Mouse (Mus musculus) MEL (cell line): Measurements from ENCODE around the gene Tnfrsf26. TPM values are rescaled to one million over a fixed set of nuclear protein-coding genes. Genes with fewer than 3 reads are reported as not detected.

Experiments
- DNase-seq: peaks from one replicate; pipeline ENCODE4 v3.0.0; 2011; ENCODE audit warnings: low read depth, low spot score
- H3K27ac ChIP-seq: 2 replicates; pipeline ENCODE4 v1.5.1; 2012; ENCODE audit warnings: low read depth, mild to moderate bottlenecking, control low read depth, low read length, moderate library complexity; ENCODE audit not compliant: control insufficient read depth
- H3K27me3 ChIP-seq, 2 experiments: fragments of 150-350 bp in 1 of 2; sonication (generic) in 1 of 2; 2 replicates each; pipeline ENCODE4 v1.6.1; 2012; ENCODE audit warnings: low read length in 2 of 2, mild to moderate bottlenecking in 2 of 2, improper control_type of control experiment in 1 of 2, moderate library complexity in 1 of 2; ENCODE audit not compliant: insufficient read depth in 2 of 2, control insufficient read depth in 1 of 2
- H3K36me3 ChIP-seq, 2 experiments: 2 replicates each; pipeline ENCODE4 v1.6.1; 2012 to 2014; ENCODE audit warnings: low read length in 2 of 2, improper control_type of control experiment in 1 of 2, inconsistent platforms in 1 of 2, mild to moderate bottlenecking in 1 of 2; ENCODE audit not compliant: insufficient read depth in 2 of 2, control insufficient read depth in 1 of 2
- H3K4me1 ChIP-seq, 2 experiments: fragments of 150-350 bp in 1 of 2; sonication (generic) in 1 of 2; 2 replicates each; pipeline ENCODE4 v1.6.1; 2012; ENCODE audit warnings: low read length in 2 of 2, improper control_type of control experiment in 1 of 2, mild to moderate bottlenecking in 1 of 2; ENCODE audit not compliant: insufficient read depth in 2 of 2, control insufficient read depth in 1 of 2
- H3K4me3 ChIP-seq, 2 experiments: fragments of 150-350 bp in 1 of 2; sonication (generic) in 1 of 2; 2 replicates each; pipeline ENCODE4 v1.5.1; 2012; ENCODE audit warnings: low read depth in 2 of 2, low read length in 2 of 2, mild to moderate bottlenecking in 2 of 2, moderate library complexity in 2 of 2, control low read depth in 1 of 2, improper control_type of control experiment in 1 of 2; ENCODE audit not compliant: control insufficient read depth in 1 of 2, insufficient read depth in 1 of 2
- H3K79me2 ChIP-seq: 2 replicates; pipeline ENCODE4 v1.6.1; 2012; ENCODE audit warnings: mild to moderate bottlenecking, low read length, moderate library complexity; ENCODE audit not compliant: control insufficient read depth, poor library complexity, insufficient read depth
- H3K9ac ChIP-seq: 2 replicates; pipeline ENCODE4 v1.6.1; 2012; ENCODE audit warnings: low read depth, mild to moderate bottlenecking, control low read depth, low read length, moderate library complexity; ENCODE audit not compliant: control insufficient read depth, poor library complexity, severe bottlenecking
- H3K9me3 ChIP-seq: fragments of 150-350 bp; sonication (generic); replicated peaks from 2 replicates; pipeline ENCODE4 v1.6.1; 2012; ENCODE audit warnings: mild to moderate bottlenecking, low read length, improper control_type of control experiment, moderate library complexity; ENCODE audit not compliant: insufficient read depth
- BHLHE40 ChIP-seq: IDR thresholded peaks from 2 replicates; pipeline ENCODE4 v1.6.1; 2012; ENCODE audit warnings: low read depth, mild to moderate bottlenecking, inconsistent platforms, low read length, improper control_type of control experiment, borderline replicate concordance
- CTCF ChIP-seq, 3 experiments: IDR thresholded peaks in 2 of 3; conservative IDR thresholded peaks in 1 of 3; 2 replicates each; pipeline ENCODE4 v1.5.1; 2011 to 2012; ENCODE audit warnings: low read length in 3 of 3, low read depth in 2 of 3, mild to moderate bottlenecking in 2 of 3, improper control_type of control experiment in 1 of 3, inconsistent platforms in 1 of 3, mixed read lengths in 1 of 3, moderate library complexity in 1 of 3; ENCODE audit not compliant: control insufficient read depth in 1 of 3, insufficient read depth in 1 of 3, poor library complexity in 1 of 3, severe bottlenecking in 1 of 3
- ELF1 ChIP-seq: IDR thresholded peaks from 2 replicates; pipeline ENCODE4 v1.6.1; 2014; ENCODE audit warnings: low read depth, mild to moderate bottlenecking, inconsistent platforms, low read length, improper control_type of control experiment, moderate library complexity
- EP300 ChIP-seq, 2 experiments: IDR thresholded peaks; 2 replicates each; pipeline ENCODE4 v1.6.1; 2011; ENCODE audit warnings: improper control_type of control experiment in 2 of 2, low read length in 2 of 2, low read depth in 1 of 2, mild to moderate bottlenecking in 1 of 2
- GATA1 ChIP-seq: IDR thresholded peaks from 2 replicates; pipeline ENCODE4 v1.6.1; 2011; ENCODE audit warnings: low read depth, low read length, improper control_type of control experiment
- HCFC1 ChIP-seq: IDR thresholded peaks from 2 replicates; pipeline ENCODE4 v1.6.1; 2012; ENCODE audit warnings: low read depth, mild to moderate bottlenecking, inconsistent platforms, low read length, improper control_type of control experiment, moderate library complexity
- KAT2A ChIP-seq: conservative IDR thresholded peaks from 2 replicates; pipeline ENCODE4 v1.6.1; 2012; ENCODE audit warnings: low read depth, low read length, improper control_type of control experiment, inconsistent platforms
- MAFK ChIP-seq: IDR thresholded peaks from 2 replicates; pipeline ENCODE4 v1.6.1; 2011; ENCODE audit warnings: low read depth, mild to moderate bottlenecking, low read length, improper control_type of control experiment, borderline replicate concordance
- MEF2A ChIP-seq: IDR thresholded peaks from 2 replicates; pipeline ENCODE4 v1.6.1; 2014; ENCODE audit warnings: low read depth, mild to moderate bottlenecking, inconsistent platforms, low read length, improper control_type of control experiment; ENCODE audit not compliant: poor library complexity, insufficient replicate concordance, severe bottlenecking; ENCODE audit errors: extremely low read depth
- MXI1 ChIP-seq: IDR thresholded peaks from 2 replicates; pipeline ENCODE4 v1.6.1; 2011; ENCODE audit warnings: mild to moderate bottlenecking, low read depth, low read length, improper control_type of control experiment
- MYC ChIP-seq: IDR thresholded peaks from 2 replicates; pipeline ENCODE4 v1.6.1; 2011; ENCODE audit warnings: low read depth, mild to moderate bottlenecking, low read length, improper control_type of control experiment, moderate library complexity
- NRF1 ChIP-seq: IDR thresholded peaks from 2 replicates; pipeline ENCODE4 v1.6.1; 2014; ENCODE audit warnings: low read depth, mild to moderate bottlenecking, inconsistent platforms, low read length, improper control_type of control experiment, moderate library complexity; ENCODE audit not compliant: poor library complexity, insufficient read depth, severe bottlenecking
- POLR2AphosphoS2 ChIP-seq: IDR thresholded peaks from 2 replicates; pipeline ENCODE4 v1.6.1; 2011; ENCODE audit warnings: low read length, improper control_type of control experiment
- RAD21 ChIP-seq: IDR thresholded peaks from 2 replicates; pipeline ENCODE4 v1.6.1; 2011; ENCODE audit warnings: mild to moderate bottlenecking, low read depth, low read length, improper control_type of control experiment
- RCOR1 ChIP-seq: IDR thresholded peaks from 2 replicates; pipeline ENCODE4 v1.6.1; 2012; ENCODE audit warnings: low read depth, mild to moderate bottlenecking, inconsistent platforms, low read length, improper control_type of control experiment
- SMC3 ChIP-seq: IDR thresholded peaks from 2 replicates; pipeline ENCODE4 v1.6.1; 2011; ENCODE audit warnings: low read depth, low read length, improper control_type of control experiment
- TAL1 ChIP-seq: IDR thresholded peaks from 2 replicates; pipeline ENCODE4 v1.6.1; 2012; ENCODE audit warnings: mild to moderate bottlenecking, inconsistent platforms, low read length, moderate library complexity, mixed read lengths
- TBP ChIP-seq: IDR thresholded peaks from 2 replicates; pipeline ENCODE4 v1.8.0; 2011; ENCODE audit warnings: low read depth, low read length, improper control_type of control experiment
- UBTF ChIP-seq: IDR thresholded peaks from 2 replicates; pipeline ENCODE4 v1.6.1; 2012; ENCODE audit warnings: low read depth, mild to moderate bottlenecking, inconsistent platforms, low read length, improper control_type of control experiment, moderate library complexity, borderline replicate concordance; ENCODE audit not compliant: insufficient read depth
- USF1 ChIP-seq: IDR thresholded peaks from 2 replicates; pipeline ENCODE4 v1.6.1; 2014; ENCODE audit warnings: low read depth, mild to moderate bottlenecking, inconsistent platforms, low read length, improper control_type of control experiment, moderate library complexity
- ZNF384 ChIP-seq: IDR thresholded peaks from 2 replicates; pipeline ENCODE4 v1.6.1; 2012; ENCODE audit warnings: low read depth, mild to moderate bottlenecking, inconsistent platforms, low read length, improper control_type of control experiment
- polyA plus RNA-seq, 2 experiments: library from polyadenylated mRNA; stranded (reverse) in 1 of 2; unstranded in 1 of 2; fragments of >175 nt in 1 of 2; fragments of >200 nt in 1 of 2; gene quantifications; 2 replicates each; pipeline versions ENCODE4 v1.2.1 to v1.2.4; 2012; ENCODE audit warnings: low replicate concordance in 2 of 2, low read depth in 1 of 2; ENCODE audit not compliant: insufficient read length in 2 of 2, insufficient read depth in 1 of 2, missing spikeins in 1 of 2
- total RNA-seq: library from RNA; depleted of rRNA; stranded (reverse); fragments of 300-350 nt; gene quantifications from 2 replicates; pipeline ENCODE4 v1.2.3, GENCODE M21; 2012

Tnfrsf26 gene
- total and polyA plus RNA-seq, 3 experiments = 0.42 to 0.50 TPM; not detected in 1

DNA sequence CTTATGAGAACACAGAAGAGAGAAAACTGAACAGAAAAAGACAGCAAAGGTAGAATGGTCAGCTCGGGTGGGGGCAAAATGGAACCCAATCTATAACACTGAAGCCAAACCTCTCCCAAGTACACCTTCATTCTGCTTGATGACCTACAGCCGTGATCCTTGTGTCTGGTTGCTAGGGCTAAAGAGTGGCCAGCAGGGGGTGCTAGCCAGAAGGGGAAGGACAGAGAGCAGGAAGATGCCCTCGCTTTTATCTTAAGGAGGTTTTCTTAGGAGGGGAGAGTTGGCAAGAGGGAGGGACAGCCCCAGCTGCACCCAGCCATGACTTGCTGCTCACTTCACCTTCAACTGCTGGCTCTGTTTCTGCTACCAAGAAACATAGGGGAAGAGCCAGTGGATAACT is 44.6 kb downstream of the Tnfrsf26 start:
- DNase-seq = peak; percentile 79
- H3K36me3 ChIP-seq = peaks cover 0 to 18% of the 10 kb centered on the region in 2 experiments; a peak in 2 of 4 replicates
- H3K9me3 ChIP-seq = no peaks in the 10 kb centered on the region
- no peak overlapping the region for H3K27ac ChIP-seq
- H3K79me2 ChIP-seq = no peaks in the 10 kb centered on the region; the same call in 1 of the 2 replicates
- TF ChIP-seq ELF1 = 0 out of 2 replicates have a peak, but pooled peaks have one; percentile 11
- TF ChIP-seq MYC = no peak
- TF ChIP-seq TAL1 = no peak
- peak; percentile 67 for TF ChIP-seq SMC3
- TF ChIP-seq ZNF384 = no peak
- no peak for TF ChIP-seq GATA1
- TF ChIP-seq BHLHE40 = no peak
- no peak for TF ChIP-seq MXI1
- TF ChIP-seq MEF2A = no peak
- no peak for TF ChIP-seq POLR2AphosphoS2
- TF ChIP-seq KAT2A = no peak
- TF ChIP-seq RAD21 = peak; percentile 36
- TF ChIP-seq HCFC1 = no peak
- peak; percentile 76 to 80 (median 79) for TF ChIP-seq CTCF (IDR thresholded peaks at IDR 0.05 in 2 of 3, conservative IDR thresholded peaks at IDR 0.05 in 1 of 3; ENCODE audit: control insufficient read depth in 1 of 3, insufficient read depth in 1 of 3, low read depth in 2 of 3, low read length in 3 of 3, poor library complexity in 1 of 3, severe bottlenecking in 1 of 3)
- no peak for TF ChIP-seq EP300 (IDR thresholded peaks at IDR 0.05; ENCODE audit: low read depth in 1 of 2, low read length in 2 of 2)
- TF ChIP-seq TBP = no peak
- TF ChIP-seq USF1 = no peak
- no peak for TF ChIP-seq RCOR1
- TF ChIP-seq NRF1 = no peak
- TF ChIP-seq MAFK = no peak
- TF ChIP-seq UBTF = no peak
- H3K4me3 ChIP-seq = no peak overlapping the region
- H3K9ac ChIP-seq = no peak overlapping the region
- no peaks in the 10 kb centered on the region for H3K4me1 ChIP-seq
- H3K27me3 ChIP-seq = no peaks in the 10 kb centered on the region

GRCm38 (mm10) chr7:143583025-143583424 is 45.5 kb downstream of the Tnfrsf26 start:
- no peak for DNase-seq
- H3K4me3 ChIP-seq = no peak overlapping the region
- H3K9me3 ChIP-seq = no peaks in the 10 kb centered on the region
- H3K79me2 ChIP-seq = no peaks in the 10 kb centered on the region; the same call in 1 of the 2 replicates
- no peaks in the 10 kb centered on the region for H3K27me3 ChIP-seq
- H3K27ac ChIP-seq = no peak overlapping the region
- TF ChIP-seq GATA1 (no peak), MYC (no peak), MAFK (0 out of 2 replicates have a peak, but pooled peaks have one; percentile 54)
- no peaks in the 10 kb centered on the region for H3K4me1 ChIP-seq
- H3K9ac ChIP-seq = no peak overlapping the region
- peaks cover 0 to 22% of the 10 kb centered on the region in 2 experiments; a peak in 2 of 4 replicates for H3K36me3 ChIP-seq
